Mouse (Mus musculus) adrenal gland, adult 18-20 months (tissue): ENCODE results near the gene Trmt13. TPM values are rescaled to one million over a fixed set of nuclear protein-coding genes. Genes with fewer than 3 reads are reported as not detected.
"Not testable (repeated sequence)": the region's sequence is repeated elsewhere in the genome, so short reads cannot be mapped to it uniquely, and the experiment has no call there.

ENCODE experiments used
- DNase-seq, 2 experiments: peaks; one replicate each; pipeline ENCODE4 v3.0.0; 2021 to 2022; ENCODE audit warnings: low spot score in 2 of 2
- total RNA-seq, 2 experiments: library from RNA; stranded (reverse); gene quantifications; 1 replicate in 1 of 2; 2 replicates in 1 of 2; pipeline ENCODE4 v1.2.3; 2021

The Trmt13 gene
- total RNA-seq, 2 experiments from 2014 or later, result 10.2 to 12.7 TPM

DNA sequence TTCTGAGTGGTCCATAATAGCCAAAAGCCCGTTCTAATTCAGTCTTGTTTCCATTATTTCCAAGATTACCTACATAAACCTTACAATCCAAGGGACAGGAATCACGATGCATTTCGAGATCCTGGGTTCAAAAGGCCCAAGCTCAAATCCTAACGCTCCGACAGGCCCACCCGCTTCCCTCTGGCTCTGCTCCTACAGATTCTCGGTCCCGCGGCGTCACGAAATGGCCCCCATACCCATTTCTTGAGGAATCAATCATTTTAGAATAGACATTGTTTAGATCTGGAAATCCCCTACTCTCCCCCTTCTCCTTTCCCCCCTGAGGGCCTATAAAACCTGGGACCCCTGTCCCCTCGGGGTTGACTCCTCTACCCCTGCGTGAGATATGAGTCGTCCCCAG is 53.1 kb downstream of the Trmt13 start:
- DNase-seq, result not testable (repeated sequence)

DNA sequence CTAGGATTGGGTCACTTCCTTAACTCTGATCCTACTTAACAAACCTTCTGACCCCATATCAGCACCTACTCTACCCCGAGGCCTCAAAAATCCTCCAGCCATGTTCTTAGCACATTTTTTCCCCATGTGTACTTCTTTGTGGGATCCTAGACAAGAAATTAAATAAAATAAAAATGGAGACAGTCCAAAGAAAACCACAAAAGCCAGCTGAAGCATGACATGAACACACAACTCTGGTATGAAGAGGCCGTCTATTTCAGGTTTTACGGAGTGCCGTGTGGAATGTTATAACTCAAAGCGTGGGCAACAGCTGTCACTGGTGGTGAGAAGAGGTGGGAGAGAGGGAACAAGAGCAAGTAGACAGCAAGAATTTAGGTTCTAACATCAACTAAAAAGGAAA is 63.0 kb downstream of the Trmt13 start:
- no peak for DNase-seq

DNA sequence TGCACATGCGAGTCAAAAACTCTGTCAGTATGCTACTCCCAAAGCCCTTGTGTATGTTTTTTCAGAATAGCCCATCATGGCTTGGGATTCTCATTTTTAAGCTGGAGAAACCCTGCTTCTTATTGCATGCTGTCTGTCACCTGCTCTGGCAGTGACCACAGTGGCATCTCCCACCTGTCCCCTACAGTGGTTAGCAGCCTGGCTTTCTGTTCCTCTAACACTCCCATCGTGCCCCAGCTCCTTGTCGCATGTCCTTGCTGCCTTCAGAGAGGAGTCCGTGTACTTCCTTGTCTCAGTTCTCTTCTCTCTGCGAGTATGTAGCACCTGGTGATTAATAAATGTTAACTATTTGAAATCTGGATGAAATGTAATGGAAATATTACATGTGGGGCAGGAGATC is 67.0 kb downstream of the Trmt13 start:
- DNase-seq, result no peak

GRCm38 (mm10) chr3:116542532-116542931 is 71.9 kb downstream of the Trmt13 start:
- DNase-seq, result no peak

GRCm38 (mm10) chr3:116542070-116542469 is 72.3 kb downstream of the Trmt13 start:
- no peak for DNase-seq

- no peak for DNase-seq
These were observed 77.2 kb downstream of the Trmt13 start for GRCm38 (mm10) chr3:116537200-116537573.

- no peak for DNase-seq
These were observed 77.8 kb downstream of the Trmt13 start for GRCm38 (mm10) chr3:116536428-116537199.

Other genes with a start within 250 kb of the Trmt13 start
- 1 to 10 TPM; 8.3 to 9.7 TPM for gene Cdc14a, start 190.6 kb downstream of the Trmt13 start, total RNA-seq
- gene Rtca, start 106.4 kb downstream of the Trmt13 start, total RNA-seq, result 10 to 100 TPM; 30.6 to 32.4 TPM
- gene Dbt, start 101.5 kb downstream of the Trmt13 start, total RNA-seq, result 10 to 100 TPM; 65.6 to 74.1 TPM
- 1 to 10 TPM; 1.8 to 9.0 TPM for gene Lrrc39, start 51.6 kb downstream of the Trmt13 start, total RNA-seq
- gene Sass6, start 19.6 kb downstream of the Trmt13 start, total RNA-seq, result 1 to 10 TPM; 1.4 to 1.9 TPM
- 10 to 100 TPM; 51.6 to 64.6 TPM for gene Mfsd14a, start 48.1 kb upstream of the Trmt13 start, total RNA-seq
- gene Gm43191, start 66.7 kb upstream of the Trmt13 start, total RNA-seq, result not detected
- gene Slc35a3, start 98.2 kb upstream of the Trmt13 start, total RNA-seq, result 10 to 100 TPM; 18.6 to 24.4 TPM
- 10 to 100 TPM; 50.4 to 61.2 TPM for gene Agl, start 193.6 kb upstream of the Trmt13 start, total RNA-seq
- 10 to 100 TPM in 1 of 2 experiments, 1 to 10 TPM in 1; 5.0 to 19.6 TPM for gene Frrs1, start 244.9 kb upstream of the Trmt13 start, total RNA-seq